Mouse (Mus musculus) lung, postnatal 0 days (tissue): ENCODE data around the gene Nrxn3. TPM values are rescaled to one million over a fixed set of nuclear protein-coding genes. Genes with fewer than 3 reads are reported as not detected.

Experiments
- ATAC-seq: fragments of 200-750 bp; cut with Nextera tagmentation; 2 replicates; pipeline ENCODE4 v1.8.0; 2017; ENCODE audit warnings: moderate library complexity
- DNase-seq: peaks from one replicate; pipeline ENCODE4 v3.0.0-alpha.2; 2016; ENCODE audit warnings: low spot score
- H3K27ac ChIP-seq: fragments of 300-500 bp; sonication (generic); 2 replicates; pipeline ENCODE4 v1.5.1; 2014; ENCODE audit warnings: antibody characterized with exemption, mild to moderate bottlenecking, low read length, mixed read lengths
- H3K27me3 ChIP-seq: fragments of 300-500 bp; sonication (generic); replicated peaks from 2 replicates; pipeline ENCODE4 v1.6.1; 2014; ENCODE audit warnings: low read length, mixed read lengths; ENCODE audit not compliant: insufficient read depth
- H3K36me3 ChIP-seq: fragments of 300-500 bp; sonication (generic); 2 replicates; pipeline ENCODE4 v1.6.1; 2014; ENCODE audit warnings: low read length, mixed read lengths; ENCODE audit not compliant: insufficient read depth
- H3K4me1 ChIP-seq: fragments of 300-500 bp; sonication (generic); 2 replicates; pipeline ENCODE4 v1.6.1; 2014; ENCODE audit warnings: antibody characterized with exemption, low read depth, low read length, mixed read lengths; ENCODE audit not compliant: insufficient read depth
- H3K4me2 ChIP-seq: fragments of 300-500 bp; sonication (generic); replicated peaks from 2 replicates; pipeline ENCODE4 v1.6.1; 2014; ENCODE audit warnings: low read depth, mild to moderate bottlenecking, low read length, moderate library complexity, mixed read lengths
- H3K4me3 ChIP-seq: fragments of 300-500 bp; sonication (generic); 2 replicates; pipeline ENCODE4 v1.5.1; 2014; ENCODE audit warnings: low read depth, low read length
- H3K9ac ChIP-seq: fragments of 300-500 bp; sonication (generic); replicated peaks from 2 replicates; pipeline ENCODE4 v1.6.1; 2014; ENCODE audit warnings: low read depth, mild to moderate bottlenecking
- H3K9me3 ChIP-seq: fragments of 300-500 bp; sonication (generic); 2 replicates; pipeline ENCODE4 v1.6.1; 2016; ENCODE audit warnings: low read length, mixed read lengths
- CTCF ChIP-seq: IDR thresholded peaks from 2 replicates; pipeline ENCODE4 v1.5.1; 2016; ENCODE audit warnings: antibody characterized with exemption, mild to moderate bottlenecking
- EP300 ChIP-seq: IDR thresholded peaks from 2 replicates; pipeline ENCODE4 v1.6.1; 2016; ENCODE audit warnings: antibody characterized with exemption, mild to moderate bottlenecking, control low read depth
- WGBS: fragments of 180-500 bp; shearing (Covaris S2); extraction: QIAGEN DNeasy Blood & Tissue Kit; methylation state at CpG from one replicate; pipeline ENCODE4 v1.1.7; 2014; 5-methylcytosine and 5-hydroxymethylcytosine counted together
- polyA plus RNA-seq: library from polyadenylated mRNA; unstranded; fragments of >200 nt; fragmentation: Nextera tagmentation; extraction: Ambion mirVana; gene quantifications from 2 replicates; pipeline ENCODE4 v1.2.1, GENCODE M21; 2015

The Nrxn3 gene
- polyA plus RNA-seq, 1 experiment from 2014 or later, result 2.1 TPM

- Histone ChIP-seq H3K4me1 (no peaks in the 10 kb centered on the region), H3K27ac (no peak overlapping the region), H3K4me3 (no peak overlapping the region), H3K4me2 (no peak overlapping the region), H3K9me3 (no peaks in the 10 kb centered on the region), H3K36me3 (no peaks in the 10 kb centered on the region), H3K9ac (no peak overlapping the region), H3K27me3 (no peaks in the 10 kb centered on the region)
- ATAC-seq (no peak), DNase-seq (no peak)
- 54% methylated on average over 4 of the region's 4 CpGs for WGBS
- TF ChIP-seq CTCF (no peak), EP300 (no peak)
Measured at GRCm38 (mm10) chr12:89287037-89287436, 564.4 kb downstream of the Nrxn3 start.

GRCm38 (mm10) chr12:89289589-89290274, 567.1 kb downstream of the Nrxn3 start:
- DNase-seq, result no peak
- H3K4me1 ChIP-seq, result no peaks in the 10 kb centered on the region
- H3K27me3 ChIP-seq, result no peaks in the 10 kb centered on the region
- no peaks in the 10 kb centered on the region for H3K9me3 ChIP-seq
- ATAC-seq, result no peak
- 63% methylated on average over 4 of the region's 4 CpGs for WGBS
- TF ChIP-seq CTCF (no peak), EP300 (no peak)
- H3K9ac ChIP-seq, result no peak overlapping the region
- H3K4me2 ChIP-seq, result no peak overlapping the region
- no peak overlapping the region for H3K27ac ChIP-seq
- no peak overlapping the region for H3K4me3 ChIP-seq
- H3K36me3 ChIP-seq, result no peaks in the 10 kb centered on the region

GRCm38 (mm10) chr12:89290736-89291574, 568.3 kb downstream of the Nrxn3 start:
- no peak overlapping the region for H3K27ac ChIP-seq
- H3K27me3 ChIP-seq, result no peaks in the 10 kb centered on the region
- no peaks in the 10 kb centered on the region for H3K4me1 ChIP-seq
- 32% methylated on average over 4 of the region's 4 CpGs for WGBS
- no peak overlapping the region for H3K4me3 ChIP-seq
- no peak overlapping the region for H3K4me2 ChIP-seq
- H3K9ac ChIP-seq, result no peak overlapping the region
- no peaks in the 10 kb centered on the region for H3K36me3 ChIP-seq
- peak; percentile 6 for DNase-seq
- ATAC-seq, result no peak
- TF ChIP-seq EP300 (no peak), CTCF (no peak)
- no peaks in the 10 kb centered on the region for H3K9me3 ChIP-seq

GRCm38 (mm10) chr12:89302011-89302410, 579.3 kb downstream of the Nrxn3 start:
- H3K27ac ChIP-seq, result no peak overlapping the region
- ATAC-seq, result no peak

GRCm38 (mm10) chr12:89310200-89310599, 587.5 kb downstream of the Nrxn3 start:
- Histone ChIP-seq H3K27ac (no peak overlapping the region), H3K4me3 (no peak overlapping the region), H3K4me2 (no peak overlapping the region), H3K27me3 (no peaks in the 10 kb centered on the region), H3K36me3 (no peaks in the 10 kb centered on the region), H3K4me1 (no peaks in the 10 kb centered on the region), H3K9me3 (no peaks in the 10 kb centered on the region), H3K9ac (no peak overlapping the region)
- DNase-seq (no peak), ATAC-seq (no peak)
- 75% methylated on average over 1 of the region's 1 CpGs for WGBS
- no peak for TF ChIP-seq CTCF
- no peak for TF ChIP-seq EP300

More at GRCm38 (mm10) chr12:89302011-89302410, 579.3 kb downstream of the Nrxn3 start:
- 30% methylated on average over 4 of the region's 4 CpGs for WGBS
- H3K4me3 ChIP-seq, result no peak overlapping the region
- no peak overlapping the region for H3K4me2 ChIP-seq
- no peaks in the 10 kb centered on the region for H3K36me3 ChIP-seq
- TF ChIP-seq CTCF (peak; percentile 85), EP300 (no peak)
- H3K9ac ChIP-seq, result no peak overlapping the region
- H3K9me3 ChIP-seq, result no peaks in the 10 kb centered on the region
- H3K4me1 ChIP-seq, result no peaks in the 10 kb centered on the region
- DNase-seq, result peak; percentile 61
- H3K27me3 ChIP-seq, result no peaks in the 10 kb centered on the region

GRCm38 (mm10) chr12:89312586-89312985, 589.9 kb downstream of the Nrxn3 start:
- no peak for TF ChIP-seq EP300
- peak; percentile 63 for TF ChIP-seq CTCF
- no peak overlapping the region for H3K9ac ChIP-seq
- no peak overlapping the region for H3K27ac ChIP-seq
- no peaks in the 10 kb centered on the region for H3K27me3 ChIP-seq
- DNase-seq, result peak; percentile 5
- H3K36me3 ChIP-seq, result no peaks in the 10 kb centered on the region
- no peak overlapping the region for H3K4me3 ChIP-seq
- H3K9me3 ChIP-seq, result no peaks in the 10 kb centered on the region
- no peak overlapping the region for H3K4me2 ChIP-seq
- no peak for ATAC-seq
- WGBS, result 21% methylated on average over 1 of the region's 1 CpGs
- H3K4me1 ChIP-seq, result no peaks in the 10 kb centered on the region
